Mouse (Mus musculus) lung, postnatal 25 days (tissue): Measurements from ENCODE around the gene Mettl7b.
A peak's percentile ranks its signal among the peaks of the same experiment; 100 is the strongest.

ENCODE experiments used
- DNase-seq: peaks from one replicate; pipeline ENCODE4 v3.0.0; 2022; ENCODE audit warnings: low spot score

Mettl7b gene

DNA sequence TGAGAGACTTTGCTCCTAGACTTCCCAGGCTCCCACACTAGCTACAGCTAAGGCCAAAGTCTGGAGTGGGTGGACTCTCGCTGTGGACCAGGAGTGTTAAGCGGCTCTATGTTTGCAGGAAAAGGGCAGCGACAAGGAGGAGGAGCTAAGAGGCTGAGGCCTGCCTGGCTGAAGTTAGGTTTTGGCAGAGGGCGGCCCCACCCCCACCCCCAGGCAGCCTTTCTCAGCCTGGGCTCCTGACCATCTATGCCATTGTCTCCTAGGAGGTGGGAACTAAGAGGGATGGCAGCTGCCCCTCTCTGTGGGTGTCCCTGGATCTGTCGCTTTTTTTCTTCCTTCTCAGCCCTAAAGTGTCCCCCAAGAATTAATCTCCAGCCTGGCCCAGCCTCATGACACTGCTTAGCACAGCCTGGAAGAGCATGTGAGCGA lies 41.6 kb downstream of the Mettl7b start:
- no peak for DNase-seq

DNA sequence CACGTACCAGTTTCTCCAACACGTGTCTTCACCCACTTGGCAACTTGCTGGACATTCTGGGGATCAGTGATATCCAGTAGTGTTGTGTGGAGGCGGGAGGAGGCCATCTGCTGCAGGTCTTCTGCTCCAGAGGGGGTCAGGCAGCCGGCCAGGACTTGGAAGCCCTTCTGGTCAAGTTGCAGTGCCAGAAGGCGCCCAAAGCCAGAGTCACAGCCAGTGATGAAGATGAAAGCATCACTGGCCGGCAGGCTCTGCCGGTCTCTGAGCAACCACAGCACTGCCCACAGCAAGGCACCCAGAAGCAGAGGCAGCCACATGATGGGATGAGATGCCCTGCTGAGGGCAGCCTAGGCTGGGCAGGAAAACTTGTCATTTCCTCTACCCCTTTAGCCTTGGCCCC lies 42.5 kb downstream of the Mettl7b start:
- DNase-seq: no peak

DNA sequence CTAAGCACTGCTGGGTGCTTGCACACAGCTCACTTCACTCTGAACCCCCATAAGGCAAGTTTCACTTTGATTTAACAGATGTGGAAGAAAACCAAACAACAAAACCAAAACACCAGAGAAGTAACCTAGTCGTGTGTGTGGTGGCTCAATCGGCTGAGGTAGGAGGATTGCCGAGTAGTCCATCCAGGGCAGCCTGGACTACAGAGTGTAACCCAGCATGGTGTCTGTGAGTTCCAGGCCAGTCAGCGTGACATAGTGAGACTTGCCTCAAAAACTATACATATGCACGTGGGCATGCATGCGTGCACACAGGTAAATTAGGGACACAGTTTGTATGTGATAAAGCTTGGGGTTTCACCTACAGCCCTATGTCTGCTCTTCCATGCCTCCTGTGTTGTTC lies 43.4 kb downstream of the Mettl7b start:
- no peak for DNase-seq

DNA sequence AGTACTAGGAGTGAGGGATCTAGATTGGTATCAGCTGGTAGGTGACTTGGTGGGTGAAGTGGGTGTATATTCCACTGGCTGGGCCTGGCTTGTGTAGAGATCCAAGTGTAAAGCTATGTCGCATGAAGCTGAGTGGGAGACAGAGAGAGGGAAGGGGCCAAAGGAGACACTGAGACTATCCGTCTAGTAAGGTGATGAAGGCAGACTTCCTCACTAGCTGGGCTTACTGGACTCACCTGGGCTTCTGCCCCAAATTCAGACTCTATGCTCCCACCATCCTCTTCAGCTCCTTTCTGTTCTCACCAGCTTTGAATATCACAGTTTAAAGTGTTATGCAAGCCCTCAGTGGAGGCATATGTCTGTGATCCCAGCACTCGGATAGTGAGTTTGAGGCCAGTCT lies 44.1 kb downstream of the Mettl7b start:
- DNase-seq: no peak

DNA sequence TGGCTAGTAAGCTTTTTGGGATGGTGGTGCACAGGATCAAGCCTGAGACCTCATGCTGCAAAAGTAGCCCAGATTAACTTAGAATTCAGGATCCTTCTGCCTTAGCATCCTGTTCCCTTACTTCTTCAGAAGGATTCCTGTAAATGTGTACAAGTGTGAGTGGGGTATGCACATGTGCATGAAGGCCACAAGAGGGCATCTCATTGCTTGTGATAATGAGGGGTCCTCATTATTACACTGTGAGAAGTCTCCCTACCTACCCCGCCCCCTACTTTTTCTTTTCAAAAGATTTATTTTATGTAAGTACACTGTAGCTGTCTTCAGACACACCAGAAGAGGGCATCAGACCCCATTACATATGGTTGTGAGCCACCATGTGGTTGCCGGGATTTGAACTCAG lies 45.2 kb downstream of the Mettl7b start:
- no peak for DNase-seq

DNA sequence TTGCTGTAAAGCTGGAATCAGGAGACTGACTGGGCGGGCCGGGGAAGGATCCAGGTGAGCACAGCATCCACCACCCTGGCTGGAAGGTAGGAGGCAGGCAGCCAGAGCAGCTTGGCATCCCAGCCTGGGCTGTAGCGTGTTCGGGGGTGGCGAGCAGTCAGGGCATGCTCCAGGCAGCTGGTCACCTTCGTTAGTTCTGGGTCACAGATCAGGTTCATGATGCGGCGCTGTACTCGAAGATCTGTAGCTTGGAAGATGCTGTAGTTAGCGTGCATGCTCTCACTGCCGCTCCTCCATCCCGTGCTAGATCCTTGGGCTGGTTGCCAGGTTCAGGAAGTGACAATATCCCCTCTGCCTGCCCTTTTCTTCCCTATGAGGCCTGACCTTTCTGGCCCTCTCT lies 47.1 kb downstream of the Mettl7b start:
- no peak for DNase-seq

DNA sequence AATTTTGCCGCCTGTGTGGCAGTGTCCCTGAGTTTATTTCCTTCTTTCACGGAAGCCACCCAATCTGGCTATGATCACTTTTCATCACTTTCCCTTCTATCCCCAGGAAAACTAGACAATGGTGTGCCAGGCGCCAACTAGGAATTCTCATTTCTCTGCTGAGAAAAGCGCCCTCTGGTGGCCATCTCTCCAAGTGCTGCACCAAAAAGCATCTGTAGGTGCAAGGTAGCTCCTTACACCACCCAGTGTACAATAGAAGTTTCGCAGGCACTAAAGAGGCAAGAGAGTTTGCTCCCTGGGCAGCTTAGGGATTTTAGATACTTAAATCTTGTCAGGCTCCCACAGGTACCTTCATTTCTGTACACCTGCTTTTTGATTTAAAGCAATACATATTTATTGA lies 47.6 kb downstream of the Mettl7b start:
- DNase-seq: peak; percentile 89

DNA sequence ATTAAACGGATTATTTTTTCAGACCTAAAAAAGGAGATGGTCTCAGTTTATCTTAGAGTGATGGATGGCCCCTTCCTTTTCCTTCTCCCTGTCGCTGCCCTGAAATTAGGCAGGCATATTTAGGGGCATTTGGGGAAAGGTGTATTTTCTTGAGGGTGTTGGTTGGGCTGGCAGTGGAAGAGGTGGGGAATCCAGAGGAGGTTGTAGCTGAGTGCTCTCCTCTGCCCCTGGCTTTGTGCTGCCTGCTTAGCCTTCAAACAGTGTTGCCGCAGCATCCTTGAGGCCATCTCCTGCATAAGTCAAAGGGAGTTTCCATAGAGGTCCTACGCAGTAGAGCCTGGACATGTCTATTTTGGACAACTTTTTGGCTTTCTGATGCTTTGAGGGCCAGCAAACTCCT lies 48.0 kb downstream of the Mettl7b start:
- no peak for DNase-seq

DNA sequence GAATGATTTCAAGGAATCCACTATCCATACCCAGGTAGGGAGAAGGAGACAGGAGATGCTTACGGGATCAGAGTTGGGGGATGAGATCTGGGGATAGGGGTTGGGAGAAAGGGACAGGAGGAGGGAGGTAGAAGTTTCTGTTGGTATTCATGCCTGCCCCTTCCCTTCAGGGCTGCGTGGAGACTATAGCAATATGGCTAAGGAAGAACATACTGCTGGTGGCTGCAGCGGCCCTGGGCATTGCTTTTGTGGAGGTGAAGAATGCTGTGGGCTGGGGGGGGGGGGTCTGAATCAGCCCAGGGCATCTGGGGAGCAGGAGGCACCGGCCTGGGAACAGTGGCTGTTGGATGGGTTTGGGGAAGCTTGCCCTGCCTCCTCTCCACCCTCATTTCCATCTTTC lies 48.5 kb downstream of the Mettl7b start:
- DNase-seq: no peak

DNA sequence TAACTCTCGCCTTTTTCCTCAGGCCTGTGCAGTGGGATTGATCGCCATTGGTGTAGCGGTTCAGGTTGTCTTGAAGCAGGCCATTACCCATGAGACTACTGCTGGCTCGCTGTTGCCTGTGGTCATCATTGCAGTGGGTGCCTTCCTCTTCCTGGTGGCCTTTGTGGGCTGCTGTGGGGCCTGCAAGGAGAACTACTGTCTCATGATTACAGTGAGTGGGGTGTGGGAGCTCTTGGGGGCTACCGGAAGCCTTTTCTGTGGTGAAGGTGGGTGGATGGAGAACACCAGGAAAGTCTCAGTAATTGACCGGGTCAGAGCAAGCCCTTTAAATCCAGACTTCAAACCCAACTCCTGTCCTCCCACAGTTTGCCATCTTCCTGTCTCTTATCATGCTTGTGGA lies 49.4 kb downstream of the Mettl7b start:
- DNase-seq: no peak

DNA sequence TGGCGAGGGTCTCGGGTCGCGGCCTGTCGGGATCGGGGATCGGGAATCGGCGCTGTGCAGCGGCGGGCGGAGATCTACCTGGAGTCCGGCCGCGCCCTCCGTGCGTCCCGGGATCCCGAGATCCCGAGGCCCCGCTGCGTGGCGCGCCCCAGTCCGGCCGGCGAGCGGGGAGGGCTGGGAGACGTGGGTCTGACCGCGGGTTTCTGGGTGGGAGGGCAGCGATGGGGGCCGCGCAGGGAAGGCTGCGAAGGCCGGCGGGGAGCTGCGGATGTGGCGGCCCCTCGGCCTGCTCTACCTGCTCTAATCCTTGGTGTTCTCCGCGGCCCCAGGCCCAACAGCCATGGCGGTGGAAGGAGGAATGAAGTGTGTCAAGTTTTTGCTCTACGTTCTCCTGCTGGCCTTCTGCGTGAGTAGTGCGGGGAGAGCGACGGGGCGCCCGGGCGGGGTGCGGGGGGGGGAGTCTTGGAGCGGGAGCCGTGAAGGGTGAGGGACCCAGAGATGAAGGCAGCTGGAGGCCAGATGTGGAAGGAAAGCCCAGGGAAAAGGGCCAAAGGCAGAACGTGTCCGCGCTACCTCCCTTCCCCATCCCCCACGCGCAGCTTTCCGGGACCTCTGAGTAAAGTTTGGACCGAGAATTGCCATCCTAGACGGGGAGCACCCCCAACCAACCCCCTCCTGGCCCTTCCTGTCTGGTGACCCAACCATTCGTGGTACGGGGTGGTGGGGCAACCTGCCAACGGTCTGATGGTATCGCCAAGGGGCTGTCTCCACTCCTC lies 50.5 kb downstream of the Mettl7b start:
- DNase-seq: peak; percentile 35

DNA sequence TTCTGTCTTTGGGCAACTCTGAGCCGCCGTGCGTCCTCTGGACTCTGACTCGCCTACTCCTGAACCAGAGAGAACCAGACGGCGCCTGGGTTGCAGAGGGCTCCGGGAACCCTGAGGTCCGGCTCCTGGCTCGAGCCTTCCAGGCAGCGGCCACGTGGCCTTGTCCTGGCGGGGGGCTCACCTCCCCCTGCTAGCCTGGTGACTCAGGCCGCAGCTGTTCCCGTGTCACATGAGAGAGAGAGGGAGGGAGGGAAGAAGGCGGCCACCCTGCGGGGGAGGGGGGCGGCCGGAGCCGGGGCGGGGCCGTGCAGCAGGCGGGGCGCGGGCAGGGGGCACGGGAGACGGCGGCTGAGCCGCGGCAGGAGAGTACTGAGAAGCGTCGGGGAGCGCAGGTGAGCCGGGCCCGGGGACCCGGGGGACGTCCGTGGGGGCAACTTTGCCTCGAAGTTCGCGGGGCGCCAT lies 51.2 kb downstream of the Mettl7b start:
- DNase-seq: peak; percentile 85

DNA sequence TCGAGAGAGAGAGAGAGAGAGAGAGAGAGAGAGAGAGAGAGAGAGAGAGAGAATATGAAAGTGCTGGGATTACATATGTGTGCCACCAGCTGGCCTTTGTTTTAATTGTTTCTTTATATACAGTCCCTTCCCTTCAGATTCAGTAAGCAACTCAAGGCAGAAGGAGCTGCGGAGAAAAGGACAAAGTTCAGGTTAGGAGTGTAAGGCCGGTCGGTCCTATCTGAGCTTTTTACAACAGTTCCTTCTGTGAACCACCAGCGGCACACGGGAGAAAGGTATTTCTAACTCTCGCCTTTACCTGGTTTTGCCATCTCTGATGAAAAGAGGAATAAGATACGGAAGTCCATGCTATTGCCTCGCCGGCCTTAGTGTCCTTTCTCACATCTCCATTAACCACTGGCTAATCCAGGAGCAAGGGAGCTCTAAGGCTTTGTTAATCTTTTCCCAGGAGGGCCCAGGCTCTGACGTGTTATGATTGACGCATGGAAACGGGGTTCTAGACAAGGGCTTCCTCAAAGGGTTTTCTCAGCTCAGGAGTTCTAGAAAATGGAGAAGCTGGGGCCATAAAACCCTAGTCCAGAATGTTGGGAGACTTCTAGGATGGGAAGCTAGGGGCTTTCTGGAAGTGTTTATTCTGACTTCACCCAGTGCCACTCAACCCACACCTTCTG lies 51.9 kb downstream of the Mettl7b start:
- DNase-seq: no peak
